Mouse (Mus musculus) stomach, embryonic 16.5 days (tissue): ENCODE data around the gene A630076J17Rik. TPM values are rescaled to one million over a fixed set of nuclear protein-coding genes. Genes with fewer than 3 reads are reported as not detected.

Source experiments
- ATAC-seq: fragments of 200-750 bp; cut with Nextera tagmentation; 2 replicates; pipeline ENCODE4 v1.8.0; 2017; ENCODE audit warnings: moderate number of reproducible peaks, moderate TSS enrichment; ENCODE audit not compliant: insufficient read depth, low FRiP score
- H3K27ac ChIP-seq: fragments of 300-500 bp; sonication (generic); 2 replicates; pipeline ENCODE4 v1.5.1; 2014; ENCODE audit warnings: low read length
- H3K27me3 ChIP-seq: fragments of 300-500 bp; sonication (generic); 2 replicates; pipeline ENCODE4 v1.6.1; 2014; ENCODE audit warnings: low read length, control low read depth, mixed read lengths; ENCODE audit not compliant: control insufficient read depth, insufficient read depth
- H3K36me3 ChIP-seq: fragments of 300-500 bp; sonication (generic); 2 replicates; pipeline ENCODE4 v1.6.1; 2014; ENCODE audit warnings: low read length; ENCODE audit not compliant: control insufficient read depth, insufficient read depth
- H3K4me1 ChIP-seq: fragments of 300-500 bp; sonication (generic); 2 replicates; pipeline ENCODE4 v1.6.1; 2014; ENCODE audit warnings: low read length, control low read depth, mixed read lengths; ENCODE audit not compliant: control insufficient read depth, insufficient read depth
- H3K4me2 ChIP-seq: fragments of 300-500 bp; sonication (generic); 2 replicates; pipeline ENCODE4 v1.6.1; 2014; ENCODE audit warnings: low read depth, low read length, mixed read lengths
- H3K4me3 ChIP-seq: fragments of 300-500 bp; sonication (generic); replicated peaks from 2 replicates; pipeline ENCODE4 v1.5.1; 2014; ENCODE audit warnings: mild to moderate bottlenecking, low read length
- H3K9ac ChIP-seq: fragments of 300-500 bp; sonication (generic); 2 replicates; pipeline ENCODE4 v1.6.1; 2014; ENCODE audit warnings: low read length
- H3K9me3 ChIP-seq: fragments of 300-500 bp; sonication (generic); replicated peaks from 2 replicates; pipeline ENCODE4 v1.6.1; 2016; ENCODE audit warnings: low read length, control low read depth; ENCODE audit not compliant: control insufficient read depth
- WGBS: fragments of 180-500 bp; shearing (Covaris S2); extraction: QIAGEN DNeasy Blood & Tissue Kit; methylation state at CpG from one replicate; pipeline ENCODE4 v1.1.7; 2014; 5-methylcytosine and 5-hydroxymethylcytosine counted together
- polyA plus RNA-seq: library from polyadenylated mRNA; unstranded; fragments of >200 nt; fragmentation: Nextera tagmentation; extraction: Ambion mirVana; gene quantifications from 2 replicates; pipeline ENCODE4 v1.2.1, GENCODE M21; 2015

The A630076J17Rik gene
- polyA plus RNA-seq, 1 experiment from 2014 or later, result 1.5 TPM

DNA sequence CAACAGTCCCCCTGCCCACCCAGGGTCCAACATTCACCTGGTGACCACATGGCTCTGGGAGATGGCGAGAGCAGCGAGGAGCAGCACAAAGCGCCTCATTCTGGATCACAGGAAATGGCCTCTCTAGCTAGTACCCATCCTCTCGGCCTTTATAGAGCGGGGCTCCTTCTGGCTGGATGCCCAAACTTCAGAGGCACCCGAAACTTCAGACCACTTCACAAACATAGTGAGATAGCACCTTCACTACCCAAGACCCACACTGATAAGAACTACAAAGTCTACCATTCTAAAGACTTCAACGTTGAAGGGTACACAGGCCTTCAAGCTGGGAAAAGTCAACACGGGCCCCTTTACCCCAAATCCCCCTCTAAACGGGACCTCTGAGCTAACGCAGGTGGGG, 8.8 kb upstream of the A630076J17Rik start, which contains the start of gene Cym:
Cym (minus strand) TSS at position 125 of the 400 bp plus-strand sequence.
- peak within 1 kb of the TSS; percentile 74 for H3K27ac ChIP-seq
- H3K4me3 ChIP-seq, result peak within 1 kb of the TSS; percentile 34
- H3K9me3 ChIP-seq, result peaks cover 3% of the 10 kb centered on the region
- H3K36me3 ChIP-seq, result no peaks in the 10 kb centered on the region
- no peaks in the 10 kb centered on the region; the same call in 1 of the 2 replicates for H3K4me1 ChIP-seq
- peak; percentile 76 for ATAC-seq
- H3K27me3 ChIP-seq, result no peaks in the 10 kb centered on the region
- peak within 1 kb of the TSS; percentile 59 for H3K9ac ChIP-seq
- WGBS, result 56% methylated on average over 10 of the region's 10 CpGs
- H3K4me2 ChIP-seq, result peak within 1 kb of the TSS; percentile 39

DNA sequence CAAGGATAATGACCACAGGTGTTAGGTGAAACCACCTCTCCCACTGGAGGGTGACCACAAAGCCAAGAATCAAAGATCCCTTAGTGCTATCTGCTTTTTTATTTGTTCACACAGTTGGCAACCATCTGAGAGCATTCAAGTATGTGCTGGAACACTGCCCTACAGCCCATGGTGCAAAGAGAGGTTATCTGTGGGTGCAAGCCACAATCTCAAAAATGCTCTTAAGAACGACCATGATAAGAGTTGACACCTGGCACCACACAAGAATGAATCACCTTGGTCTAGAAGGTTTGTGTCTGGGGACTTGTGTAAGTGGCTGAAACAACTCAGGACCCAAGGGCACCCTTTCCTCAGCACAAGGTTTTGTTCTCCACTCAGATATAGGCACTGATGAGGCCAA, 7.2 kb upstream of the A630076J17Rik start:
- Histone ChIP-seq H3K4me3 (no peak overlapping the region), H3K27ac (no peak overlapping the region; the same call in 1 of the 2 replicates), H3K9ac (no peak overlapping the region), H3K27me3 (no peaks in the 10 kb centered on the region), H3K4me2 (no peak overlapping the region), H3K9me3 (peaks cover 3% of the 10 kb centered on the region), H3K36me3 (no peaks in the 10 kb centered on the region), H3K4me1 (no peaks in the 10 kb centered on the region; the same call in 1 of the 2 replicates)
- 42% methylated on average over 1 of the region's 1 CpGs for WGBS
- peak; percentile 59; the same call in 1 of the 2 replicates for ATAC-seq

DNA sequence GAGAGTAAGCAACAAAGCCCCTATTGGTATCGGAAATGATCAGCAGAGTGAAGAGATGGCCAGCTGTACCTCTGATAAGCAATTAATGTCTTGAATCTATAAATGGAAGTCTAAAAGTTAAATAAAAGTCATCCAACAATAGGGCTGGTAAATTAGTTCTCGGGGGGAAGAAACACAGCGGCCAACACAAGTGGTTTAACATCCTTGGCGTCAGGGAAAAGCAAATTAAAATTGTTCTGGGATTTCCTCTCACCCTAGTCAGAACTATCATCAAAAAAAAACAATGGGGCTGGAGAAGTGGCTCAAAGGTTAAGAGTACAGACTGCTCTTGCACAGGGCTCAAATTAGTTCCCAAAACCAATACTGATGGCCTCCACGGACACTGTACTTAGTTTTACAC, 4.6 kb upstream of the A630076J17Rik start:
- Histone ChIP-seq H3K36me3 (no peaks in the 10 kb centered on the region), H3K4me2 (no peak overlapping the region), H3K27ac (no peak overlapping the region), H3K9me3 (peaks cover 3% of the 10 kb centered on the region), H3K4me1 (peaks cover 8% of the 10 kb centered on the region), H3K9ac (no peak overlapping the region), H3K27me3 (no peaks in the 10 kb centered on the region), H3K4me3 (no peak overlapping the region)
- WGBS, result 91% methylated on average over 5 of the region's 5 CpGs
- no peak for ATAC-seq

DNA sequence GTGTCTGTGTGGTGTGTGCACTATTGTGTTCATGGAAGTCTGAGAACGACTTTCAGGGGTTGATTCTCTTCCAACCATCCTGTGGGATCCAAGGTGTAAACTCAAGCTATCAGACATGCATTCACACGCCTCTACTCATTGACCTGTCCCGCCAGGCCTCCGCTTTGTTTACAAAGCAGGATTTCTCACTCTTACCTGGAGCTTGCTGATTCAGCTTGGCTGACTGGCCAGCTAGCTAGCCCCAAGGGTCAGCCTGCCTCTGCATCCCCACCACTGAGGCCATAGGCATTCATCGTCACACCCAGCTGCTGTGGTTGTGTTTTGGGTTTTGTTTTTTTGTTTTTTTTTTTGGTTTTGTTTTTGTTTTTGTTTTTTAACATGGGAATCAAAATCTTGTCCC, 1.2 kb upstream of the A630076J17Rik start:
- 50% methylated on average over 5 of the region's 5 CpGs for WGBS
- Histone ChIP-seq H3K27ac (peak overlapping the region; percentile 69), H3K27me3 (no peaks in the 10 kb centered on the region), H3K36me3 (no peaks in the 10 kb centered on the region), H3K4me2 (0 out of 2 replicates have a peak overlapping the region, but pooled peaks have one; percentile 12), H3K4me3 (no peak overlapping the region), H3K9ac (no peak overlapping the region), H3K9me3 (peaks cover 2% of the 10 kb centered on the region), H3K4me1 (peaks cover 11% of the 10 kb centered on the region; the same call in 1 of the 2 replicates)
- ATAC-seq, result no peak

DNA sequence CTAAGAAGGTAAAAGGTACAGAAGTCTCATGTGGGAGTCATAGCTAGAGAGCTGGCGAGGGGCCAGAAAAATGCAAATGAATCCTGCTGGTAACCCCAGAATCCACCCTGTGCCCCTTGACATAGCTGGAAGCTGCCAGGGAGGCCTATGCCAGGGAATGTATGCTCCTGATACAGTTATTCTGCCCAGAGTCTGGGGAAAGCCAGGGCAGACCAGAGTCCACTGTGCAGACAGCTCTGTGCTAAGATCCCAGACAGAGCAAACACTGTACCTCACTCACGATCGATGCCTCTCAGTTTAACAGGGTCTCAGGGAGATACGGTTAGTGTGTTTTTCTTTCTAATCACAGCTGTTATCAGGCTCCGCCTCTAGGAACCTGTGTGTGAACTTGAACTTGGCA, 592 bp upstream of the A630076J17Rik start:
- H3K9ac ChIP-seq, result no peak overlapping the region
- peak; percentile 95 for ATAC-seq

DNA sequence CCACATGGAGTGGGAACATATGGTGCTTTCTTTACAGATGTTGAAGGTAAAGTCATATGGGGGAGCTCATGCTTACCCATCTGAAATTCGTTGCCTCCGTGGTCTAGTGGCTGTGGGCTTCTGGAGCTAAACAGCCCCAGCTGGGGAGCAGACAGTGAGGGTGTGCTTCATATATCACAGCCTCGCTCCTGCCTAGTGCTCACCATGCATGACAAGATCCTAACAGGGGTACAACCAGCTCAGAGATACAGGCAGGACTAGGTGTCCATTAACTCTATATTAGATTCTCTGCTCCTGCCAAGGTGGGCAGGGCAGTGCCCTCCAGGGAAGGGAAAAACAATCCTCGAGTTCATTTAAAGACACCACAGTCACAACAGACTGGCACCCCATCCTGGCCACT, 788 bp downstream of the A630076J17Rik start:
- peaks cover 11% of the 10 kb centered on the region; the same call in 1 of the 2 replicates for H3K4me1 ChIP-seq
- H3K36me3 ChIP-seq, result no peaks in the 10 kb centered on the region
- no peak overlapping the region for H3K4me2 ChIP-seq
- no peak overlapping the region for H3K4me3 ChIP-seq
- H3K27ac ChIP-seq, result no peak overlapping the region
- no peak overlapping the region for H3K9ac ChIP-seq
- 65% methylated on average over 4 of the region's 4 CpGs for WGBS
- no peaks in the 10 kb centered on the region for H3K9me3 ChIP-seq
- no peaks in the 10 kb centered on the region for H3K27me3 ChIP-seq
- ATAC-seq, result no peak

More for the DNA sequence above, 592 bp upstream of the A630076J17Rik start:
- H3K27ac ChIP-seq, result no peak overlapping the region
- H3K4me3 ChIP-seq, result no peak overlapping the region
- H3K4me1 ChIP-seq, result peaks cover 11% of the 10 kb centered on the region; the same call in 1 of the 2 replicates
- 40% methylated on average over 5 of the region's 5 CpGs for WGBS
- H3K4me2 ChIP-seq, result no peak overlapping the region
- no peaks in the 10 kb centered on the region for H3K36me3 ChIP-seq
- no peaks in the 10 kb centered on the region for H3K27me3 ChIP-seq
- no peaks in the 10 kb centered on the region for H3K9me3 ChIP-seq

DNA sequence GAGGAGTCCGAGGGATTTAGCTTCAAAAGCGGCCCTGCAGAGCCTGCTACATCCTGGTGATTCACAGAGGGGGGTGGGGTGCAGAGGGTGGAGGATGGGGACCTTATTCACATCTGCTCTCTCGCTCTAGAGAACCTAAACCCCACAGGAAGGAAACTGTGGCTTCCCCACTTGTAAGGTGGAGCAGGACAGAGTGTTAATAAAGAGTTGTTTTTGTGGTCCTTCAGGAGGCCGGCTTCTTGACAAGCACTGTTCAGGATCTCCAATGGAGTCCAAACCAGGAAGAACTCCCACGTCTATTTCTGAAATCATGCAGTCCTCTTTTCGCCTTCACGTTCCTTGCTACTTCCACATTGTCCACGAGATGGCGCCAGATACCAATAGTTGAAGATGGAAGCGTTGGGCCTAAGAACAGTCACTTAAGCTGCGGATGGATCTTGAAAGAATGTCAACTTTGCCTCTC, 3.0 kb downstream of the A630076J17Rik start:
- H3K4me3 ChIP-seq, result no peak overlapping the region
- 7% methylated on average over 11 of the region's 11 CpGs for WGBS
- H3K4me1 ChIP-seq, result peaks cover 11% of the 10 kb centered on the region; the same call in 1 of the 2 replicates
- H3K27me3 ChIP-seq, result no peaks in the 10 kb centered on the region
- H3K9me3 ChIP-seq, result no peaks in the 10 kb centered on the region
- H3K27ac ChIP-seq, result no peak overlapping the region
- no peak overlapping the region for H3K4me2 ChIP-seq
- H3K36me3 ChIP-seq, result no peaks in the 10 kb centered on the region
- ATAC-seq, result no peak
- H3K9ac ChIP-seq, result peak overlapping the region; percentile 30; the same call in 1 of the 2 replicates

DNA sequence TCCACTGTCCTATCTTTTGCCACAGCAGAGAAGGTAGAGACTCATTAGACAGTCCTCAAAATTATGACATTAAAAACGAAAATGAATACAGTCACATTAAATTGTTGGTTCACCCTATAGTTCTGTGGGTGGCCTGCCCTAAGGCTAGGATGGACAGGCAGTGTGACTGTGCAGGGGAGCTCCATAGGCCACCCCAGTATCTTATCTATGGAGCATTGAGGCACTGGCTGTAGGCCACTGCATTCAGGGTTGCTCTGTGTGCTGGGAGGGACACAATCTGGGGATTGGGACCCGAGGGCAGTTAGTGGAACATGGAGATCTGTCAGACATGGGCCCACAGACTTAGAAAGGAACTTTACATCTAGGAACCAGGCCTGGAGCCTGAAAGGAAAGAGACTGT, 3.5 kb downstream of the A630076J17Rik start:
- no peaks in the 10 kb centered on the region for H3K9me3 ChIP-seq
- H3K4me3 ChIP-seq, result no peak overlapping the region
- H3K9ac ChIP-seq, result no peak overlapping the region
- H3K36me3 ChIP-seq, result no peaks in the 10 kb centered on the region
- H3K4me2 ChIP-seq, result no peak overlapping the region
- no peak for ATAC-seq
- H3K27ac ChIP-seq, result no peak overlapping the region
- no peaks in the 10 kb centered on the region for H3K27me3 ChIP-seq
- peaks cover 11% of the 10 kb centered on the region; the same call in 1 of the 2 replicates for H3K4me1 ChIP-seq
- WGBS, result 32% methylated on average over 2 of the region's 2 CpGs

DNA sequence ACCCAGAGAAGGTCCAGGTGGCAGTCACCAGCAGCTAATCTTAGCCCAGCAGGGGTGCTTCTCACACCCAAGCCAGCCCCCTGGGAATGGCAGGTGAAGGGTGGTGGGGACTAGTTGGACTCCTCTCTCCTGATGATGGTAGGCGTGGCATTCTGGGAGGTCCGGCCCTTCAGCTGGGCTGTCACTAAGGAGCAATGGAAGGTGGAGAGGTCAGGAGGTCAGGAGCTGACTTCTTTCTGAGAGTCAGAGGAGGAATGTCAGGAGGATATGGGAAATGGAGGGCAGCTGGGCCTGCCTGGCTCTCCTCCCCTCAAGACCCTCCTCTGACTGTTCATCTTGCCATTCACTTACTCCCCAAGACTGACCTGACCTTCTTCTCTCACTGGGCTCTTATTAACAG, 7.6 kb downstream of the A630076J17Rik start:
- no peak for ATAC-seq
- Histone ChIP-seq H3K4me2 (no peak overlapping the region), H3K36me3 (no peaks in the 10 kb centered on the region), H3K9ac (no peak overlapping the region), H3K27me3 (no peaks in the 10 kb centered on the region), H3K4me3 (no peak overlapping the region), H3K27ac (no peak overlapping the region), H3K9me3 (no peaks in the 10 kb centered on the region), H3K4me1 (no peaks in the 10 kb centered on the region)
- 59% methylated on average over 2 of the region's 2 CpGs for WGBS
